Mouse (Mus musculus) gonadal fat pad, adult 2 months (tissue): ENCODE data around the gene Lig1. TPM values are rescaled to one million over a fixed set of nuclear protein-coding genes. Genes with fewer than 3 reads are reported as not detected.
"Not testable (repeated sequence)": the region's sequence is repeated elsewhere in the genome, so short reads cannot be mapped to it uniquely, and the experiment has no call there.

ENCODE experiments used
- DNase-seq: peaks from one replicate; pipeline ENCODE4 v3.0.0-alpha.2; 2012; ENCODE audit warnings: low read depth
- polyA plus RNA-seq: library from polyadenylated mRNA; depleted of rRNA; stranded (reverse); fragments of >200 nt; gene quantifications from 2 replicates; pipeline ENCODE4 v1.2.3, GENCODE M21; 2012; rRNA removed

Lig1 gene
- 7.0 and 7.8 TPM in 2 replicates for polyA plus RNA-seq

DNA sequence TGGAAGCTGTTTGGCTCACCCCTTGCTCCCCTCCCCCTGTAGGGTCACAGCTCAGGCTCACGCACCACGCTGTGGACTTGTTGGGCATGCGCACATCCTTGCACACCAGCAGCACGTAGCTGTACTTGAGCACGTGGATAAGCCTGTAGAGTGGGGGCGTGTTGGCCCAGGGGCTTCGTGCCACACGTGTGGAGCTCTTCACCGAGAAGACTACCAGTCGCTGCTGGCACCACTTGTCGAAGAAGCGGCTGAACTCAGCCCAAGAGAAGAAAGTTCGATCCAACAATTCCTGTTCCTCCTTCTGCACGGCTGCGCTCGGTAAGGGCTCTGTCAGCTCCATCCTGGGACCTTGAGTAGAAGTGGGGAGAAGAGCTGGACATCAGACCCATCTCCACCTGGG, at the start of gene Lig1:
Gene Lig1 (plus strand): TSS at position 203 of the 400 bp plus-strand sequence.
- DNase-seq = no peak

DNA sequence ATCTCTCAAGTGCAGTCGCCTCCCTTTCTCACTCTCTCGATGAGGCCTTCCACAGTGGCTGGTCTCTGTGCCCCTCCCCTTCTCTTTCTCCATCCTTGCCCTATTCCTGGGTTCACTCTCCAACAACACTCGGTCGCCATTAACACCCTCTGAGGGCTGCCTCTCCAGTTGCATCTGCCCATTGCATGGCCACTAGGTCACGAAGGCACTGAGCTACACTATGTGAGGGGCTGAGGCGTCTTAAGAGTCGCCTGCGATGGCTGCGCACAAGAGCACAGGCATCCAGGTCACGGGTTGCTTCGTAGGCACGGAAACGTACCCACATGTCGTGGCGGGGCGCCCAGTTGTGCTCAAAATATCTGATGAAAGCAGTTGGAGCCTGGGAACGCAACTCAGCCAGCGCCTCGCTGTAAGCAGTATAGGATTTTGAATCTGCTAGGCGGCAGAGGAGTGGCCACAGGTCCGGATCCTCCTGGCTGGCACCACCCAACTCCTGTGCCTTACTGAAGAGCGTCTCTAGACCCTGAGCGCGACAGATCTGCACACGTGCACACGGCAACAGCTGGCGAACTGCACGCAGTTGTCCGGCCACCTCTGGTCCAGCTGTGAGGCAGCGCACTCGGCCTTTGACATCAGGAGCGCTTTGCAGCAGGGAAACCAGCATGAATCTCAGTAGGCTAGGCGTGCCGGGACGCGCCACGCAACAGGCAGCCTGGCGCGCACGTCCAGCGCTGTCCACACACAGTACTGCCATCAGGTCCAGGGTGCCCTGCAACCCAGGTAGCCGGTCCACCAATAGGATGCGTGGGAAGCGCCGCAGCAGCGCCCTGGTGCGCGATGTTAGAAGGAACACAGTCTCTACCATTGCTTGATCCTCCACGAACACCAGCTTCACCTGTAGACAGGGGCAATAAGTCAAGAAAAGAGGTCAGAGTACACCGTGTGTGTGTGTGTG, 16.1 kb upstream of the Lig1 start:
- DNase-seq = no peak

DNA sequence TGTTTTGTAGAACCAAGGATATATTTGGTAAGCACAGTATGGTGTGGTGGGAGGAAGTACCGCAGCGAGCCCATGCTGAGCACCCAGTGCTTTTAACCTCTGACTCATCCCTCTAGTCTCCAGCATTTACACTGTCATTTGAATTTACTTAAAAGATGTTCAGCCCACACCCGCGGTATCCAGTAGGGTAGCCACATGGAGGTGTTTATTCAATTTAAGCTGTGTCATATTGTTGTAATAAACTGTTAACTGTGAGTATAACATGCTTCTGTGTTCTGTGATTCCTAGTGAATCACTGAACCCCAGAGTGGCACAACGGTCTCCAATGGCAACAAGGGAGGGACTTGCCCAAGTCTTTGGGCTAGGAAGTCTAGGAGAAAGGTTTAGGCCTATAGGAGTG, 13.2 kb upstream of the Lig1 start:
- no peak for DNase-seq

DNA sequence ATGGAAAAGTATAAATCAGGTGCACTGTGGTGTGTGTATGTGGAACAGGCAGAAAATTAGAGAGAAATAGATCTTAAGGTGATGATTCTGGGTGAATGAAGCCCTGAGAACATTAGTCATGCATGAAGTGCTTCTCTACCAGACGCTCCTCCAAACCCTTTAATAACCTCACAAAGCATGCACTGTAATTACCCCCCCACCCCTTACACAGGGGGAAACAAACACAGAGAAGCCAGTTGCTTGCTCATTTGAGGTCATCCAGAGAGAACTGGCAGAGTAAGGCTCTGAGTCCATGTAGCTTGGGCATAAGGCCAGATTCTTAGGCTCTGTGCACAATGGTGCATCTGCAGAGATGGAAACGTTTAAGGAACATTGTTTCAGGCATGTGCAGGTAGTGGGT, 12.7 kb upstream of the Lig1 start:
- no peak for DNase-seq

DNA sequence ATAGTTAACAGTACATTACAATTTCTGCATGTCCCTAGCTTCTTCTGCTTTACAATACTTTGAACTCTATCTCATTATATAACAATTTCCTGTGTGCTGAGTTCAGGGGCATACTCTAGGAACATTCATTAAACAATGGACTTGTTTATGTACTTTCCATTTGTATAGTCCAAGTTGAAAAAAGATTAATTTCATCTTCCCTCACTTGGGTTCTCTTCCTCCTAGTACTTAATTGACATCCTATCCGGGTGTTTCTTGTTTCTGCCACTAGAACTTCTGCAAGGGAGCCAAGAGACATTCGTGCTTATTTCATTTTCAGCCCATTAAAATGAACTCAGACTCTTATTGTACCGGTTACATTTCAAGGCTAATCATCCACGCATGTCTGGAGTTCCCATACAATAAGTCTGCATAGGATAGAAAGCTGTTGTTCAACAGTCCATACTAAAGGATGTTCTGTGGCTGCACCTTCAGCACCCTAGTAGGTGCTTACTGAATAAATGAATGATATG, 8.3 kb upstream of the Lig1 start:
- DNase-seq = no peak

DNA sequence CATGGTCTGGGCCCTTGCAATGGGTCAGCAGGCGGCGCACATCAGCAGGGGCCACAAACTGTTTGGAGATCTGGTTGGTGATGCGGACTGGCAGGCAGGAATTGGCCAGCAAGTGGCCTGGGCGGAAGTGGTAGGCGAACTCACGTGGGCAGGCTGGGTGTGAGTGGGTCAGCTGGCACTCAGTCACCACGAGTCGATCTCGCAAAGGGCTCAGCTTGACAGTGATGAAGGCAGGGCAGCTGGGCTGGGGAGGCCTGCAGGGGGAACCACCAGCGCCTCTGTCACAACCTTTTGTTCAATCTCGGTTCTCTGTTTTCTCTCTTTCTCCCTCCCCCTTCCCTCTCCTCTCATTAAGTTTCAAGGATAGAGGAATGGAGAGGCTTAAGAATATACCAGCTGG, 7.7 kb upstream of the Lig1 start:
- DNase-seq = no peak

DNA sequence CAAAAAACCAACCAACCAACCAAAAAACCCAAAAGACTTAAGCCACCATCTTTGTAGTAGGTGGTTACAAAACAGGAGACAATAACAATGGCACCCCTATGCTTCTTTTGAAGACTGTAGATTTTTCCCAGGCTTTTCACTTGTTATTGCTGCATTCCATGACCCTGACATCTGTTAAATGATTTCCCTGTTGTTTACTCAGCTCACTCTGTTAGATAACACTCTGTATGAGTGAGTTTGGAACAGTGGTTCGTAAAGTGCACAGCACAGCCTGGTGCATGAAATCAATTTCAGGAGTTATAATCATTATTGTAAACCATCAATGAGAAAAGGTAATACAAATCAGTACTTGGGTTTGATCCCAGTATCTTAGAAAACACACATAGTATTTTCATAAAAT, 5.4 kb upstream of the Lig1 start:
- DNase-seq = no peak

DNA sequence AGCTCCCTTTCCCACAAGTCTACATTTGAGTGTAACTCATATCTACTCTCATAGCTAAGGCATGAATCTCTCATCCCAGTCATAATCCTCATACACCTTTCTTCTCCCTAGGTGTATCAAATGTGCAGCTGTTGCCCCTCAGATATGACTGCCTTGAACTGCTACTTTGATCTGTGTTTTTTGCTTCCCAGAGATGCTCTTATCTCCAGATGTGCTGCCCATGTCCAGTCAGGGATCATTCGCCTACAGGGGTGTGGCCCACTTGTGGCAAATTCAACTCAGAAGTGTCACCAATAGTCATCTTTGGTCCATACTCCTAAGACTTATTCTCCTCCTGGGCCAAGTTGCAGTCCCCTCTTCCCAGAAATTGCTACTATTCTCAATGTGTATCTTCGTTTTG, 750 bp downstream of the Lig1 start:
- DNase-seq = no peak

DNA sequence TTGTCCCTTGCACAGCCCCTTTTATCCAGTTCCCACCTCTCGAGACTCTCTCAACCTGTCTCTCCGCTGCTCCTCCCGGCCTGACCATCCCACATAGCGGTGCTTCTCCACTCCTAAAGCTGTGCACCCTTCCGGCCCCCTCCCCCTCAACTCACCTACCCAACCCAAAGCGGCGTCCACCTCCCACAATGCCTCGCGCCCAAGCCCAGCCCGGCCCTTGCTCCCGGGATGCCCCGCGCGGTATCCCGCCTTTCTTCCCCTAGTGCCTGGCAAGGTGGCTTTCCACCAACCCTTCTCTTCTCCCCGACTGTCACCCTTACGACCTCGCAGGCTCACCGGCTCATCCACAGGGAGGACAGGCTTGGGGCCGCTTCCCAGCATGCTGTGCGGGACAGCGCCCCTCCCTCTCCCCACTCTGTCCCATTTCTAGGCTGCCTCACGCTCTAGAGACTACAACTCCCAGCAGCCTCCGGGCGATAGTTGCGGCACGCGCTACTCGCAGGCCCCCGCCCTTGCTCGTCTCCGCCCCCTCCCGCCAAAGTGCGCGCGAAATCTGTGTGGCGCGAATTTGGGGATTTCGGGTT, 1.3 kb downstream of the Lig1 start, which contains the start of gene Zswim9:
Gene Zswim9 (minus strand): TSS at position 414 of the 584 bp plus-strand sequence.
- peak; percentile 61 for DNase-seq

DNA sequence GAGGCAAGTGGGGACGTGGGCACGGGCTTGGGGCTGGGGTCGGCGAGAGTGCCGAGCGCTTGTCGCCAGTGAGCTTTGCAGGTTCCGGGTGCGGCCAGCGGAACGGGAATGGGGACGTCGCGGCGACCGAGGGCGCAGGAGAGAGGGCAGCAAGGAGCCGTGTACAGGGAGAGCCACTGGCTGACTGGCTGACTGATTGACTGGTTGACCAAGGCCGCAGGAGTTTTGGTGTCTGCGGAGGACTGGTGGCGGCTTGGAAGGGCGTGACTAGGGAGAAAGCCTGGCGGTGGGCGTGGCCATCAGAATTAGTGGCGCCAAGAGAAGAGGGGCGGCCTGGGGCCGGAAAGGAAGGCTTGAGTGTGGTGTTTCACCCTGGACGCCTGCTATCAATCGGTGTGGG, 1.9 kb downstream of the Lig1 start:
- not testable (repeated sequence) for DNase-seq

DNA sequence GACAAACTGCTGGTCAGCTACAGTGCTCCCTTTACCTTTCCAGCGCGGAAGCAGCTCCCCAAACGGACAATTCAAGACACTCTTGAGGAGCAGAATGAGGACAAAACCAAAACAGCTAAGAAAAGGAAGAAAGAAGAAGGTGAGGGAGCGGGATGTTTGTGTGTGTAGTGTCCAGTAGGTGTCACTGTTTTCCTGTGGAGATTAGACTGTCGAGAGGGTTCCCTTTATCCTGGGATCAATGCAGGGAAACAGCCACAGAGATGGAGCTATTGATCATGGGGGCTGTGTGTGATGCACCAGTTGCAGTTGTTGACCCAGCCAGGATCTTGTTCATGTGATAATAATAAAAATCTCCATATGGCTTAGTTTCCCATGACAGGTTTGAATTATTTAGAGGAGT, 11.5 kb downstream of the Lig1 start:
- DNase-seq = no peak

DNA sequence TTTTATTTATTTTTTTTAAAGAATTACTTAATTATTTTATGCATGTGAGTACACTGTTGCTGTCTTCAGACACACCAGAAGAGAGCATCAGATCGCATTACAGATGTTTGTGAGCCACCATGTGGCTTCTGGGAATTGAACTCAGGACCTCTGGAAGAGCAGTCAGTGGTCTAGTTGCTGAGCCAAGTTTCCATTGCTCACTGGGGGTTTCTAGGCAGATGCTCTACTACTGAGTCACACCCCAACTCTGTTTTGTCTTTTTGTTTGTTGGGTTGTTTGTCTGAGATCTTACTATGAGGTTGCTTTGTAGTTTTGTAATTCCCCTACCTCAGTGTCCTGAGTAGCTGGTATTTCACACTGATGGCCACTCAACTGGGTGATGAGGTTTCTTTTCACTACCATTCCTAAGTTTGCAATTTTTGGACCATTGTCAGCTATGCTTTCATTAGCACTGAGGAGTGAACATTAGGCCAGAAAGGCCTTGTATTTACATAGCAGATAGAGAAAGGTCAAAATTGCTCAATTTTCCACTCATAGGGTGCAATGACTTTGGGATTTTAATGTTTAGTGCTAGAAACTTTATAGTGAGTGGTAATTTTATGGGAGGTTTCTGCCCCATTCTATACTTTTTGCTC, 13.1 kb downstream of the Lig1 start:
- DNase-seq = no peak

DNA sequence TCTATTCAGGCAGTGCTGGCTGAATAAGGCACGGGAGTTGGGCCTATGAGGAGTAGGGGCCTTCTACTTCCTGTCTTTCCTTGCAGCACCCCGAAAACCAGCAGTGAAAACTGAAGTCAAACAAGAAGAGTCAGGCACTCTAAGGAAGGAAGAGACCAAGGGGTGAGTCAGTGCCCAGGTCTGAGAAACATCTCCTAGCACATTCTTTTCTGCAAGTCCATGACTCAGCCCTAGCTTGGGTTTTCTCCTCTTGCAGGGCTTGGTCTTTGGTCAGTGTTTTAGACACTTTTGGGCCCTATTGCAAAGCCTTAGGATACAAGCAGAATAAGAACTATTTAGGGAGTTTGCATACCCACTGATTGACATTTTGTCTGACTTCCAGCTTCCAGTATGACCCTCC, 14.3 kb downstream of the Lig1 start:
- DNase-seq = no peak

DNA sequence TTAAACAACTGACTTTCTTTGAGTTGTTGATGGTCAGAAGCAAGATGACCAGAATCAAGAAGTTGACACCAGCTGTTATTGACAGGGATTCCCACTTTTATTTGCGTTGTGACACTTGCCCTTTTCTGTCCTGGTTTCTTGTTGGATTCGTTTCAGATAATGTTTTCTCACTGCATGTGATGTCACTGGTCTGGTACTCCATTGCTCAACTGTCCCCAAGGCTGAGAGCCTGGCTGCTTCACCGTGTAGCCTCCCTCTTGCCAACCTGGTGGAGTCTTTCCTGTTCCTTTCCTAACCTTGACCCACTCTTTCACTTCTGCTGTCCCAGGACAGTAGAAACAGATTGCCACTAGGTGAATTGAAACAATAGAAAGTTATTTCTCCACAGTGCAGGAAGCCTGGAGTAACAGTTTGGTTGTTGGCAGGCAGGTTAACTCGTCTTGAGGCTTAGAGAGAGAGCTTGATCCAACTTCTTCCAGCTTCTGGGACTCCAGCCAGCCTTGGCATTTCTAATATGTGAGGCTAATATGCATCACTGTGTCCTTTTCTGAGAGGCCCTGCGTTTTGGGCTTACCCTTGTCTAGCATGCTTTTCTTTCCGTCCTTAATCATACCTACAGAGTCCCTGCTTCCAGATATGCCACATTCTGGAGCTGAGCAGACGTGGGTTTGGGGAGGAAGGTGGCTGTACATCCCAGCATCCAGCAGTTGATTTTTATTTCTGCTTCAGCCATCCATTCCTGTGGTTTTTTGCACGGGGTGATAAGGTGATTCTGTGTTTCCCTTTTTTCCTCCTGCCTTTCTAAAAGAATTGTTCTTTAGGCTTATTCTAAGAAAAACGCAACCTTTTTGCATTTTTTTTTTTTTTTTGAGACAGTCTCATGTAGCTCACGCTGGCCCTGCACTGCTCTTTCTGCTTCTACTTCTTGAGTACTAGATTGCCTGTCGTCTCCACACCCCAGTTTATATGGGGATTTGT, 17.1 kb downstream of the Lig1 start:
- peak; percentile 91 for DNase-seq

DNA sequence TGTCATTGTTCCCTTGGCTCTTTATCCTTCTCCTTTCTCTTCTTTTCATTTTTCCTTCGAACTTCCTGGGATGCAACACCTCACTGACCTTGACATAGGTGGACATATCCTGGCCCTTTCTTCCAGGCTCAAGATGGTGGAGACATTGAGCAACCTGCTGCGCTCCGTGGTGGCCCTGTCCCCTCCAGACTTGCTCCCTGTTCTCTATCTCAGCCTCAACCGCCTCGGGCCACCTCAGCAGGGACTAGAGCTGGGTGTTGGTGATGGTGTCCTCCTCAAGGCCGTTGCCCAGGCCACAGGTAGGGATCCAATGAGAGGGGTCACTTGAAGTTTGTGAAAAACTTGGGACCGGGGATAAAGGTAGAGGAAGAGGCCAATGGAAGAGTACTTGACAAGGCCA, 18.2 kb downstream of the Lig1 start:
- DNase-seq = no peak

DNA sequence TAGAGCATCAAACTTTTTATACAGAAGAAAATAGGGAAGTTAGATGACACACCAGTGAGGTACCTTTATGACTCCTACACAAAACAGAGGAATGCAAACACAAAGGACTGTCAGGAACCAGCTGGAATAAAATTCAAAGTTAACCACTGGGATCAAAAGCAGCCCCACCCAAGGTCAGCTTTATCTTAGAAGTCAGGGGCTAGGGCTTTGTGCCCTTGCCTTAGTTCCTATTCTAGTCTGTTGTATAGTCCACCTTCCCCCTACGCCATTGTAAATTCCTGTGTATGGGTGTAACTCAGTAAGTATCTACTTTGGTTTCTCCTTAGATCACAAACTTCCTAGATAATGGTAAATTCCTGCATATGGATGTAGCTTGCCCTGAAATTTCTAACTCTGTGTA, 20.6 kb downstream of the Lig1 start:
- no peak for DNase-seq

DNA sequence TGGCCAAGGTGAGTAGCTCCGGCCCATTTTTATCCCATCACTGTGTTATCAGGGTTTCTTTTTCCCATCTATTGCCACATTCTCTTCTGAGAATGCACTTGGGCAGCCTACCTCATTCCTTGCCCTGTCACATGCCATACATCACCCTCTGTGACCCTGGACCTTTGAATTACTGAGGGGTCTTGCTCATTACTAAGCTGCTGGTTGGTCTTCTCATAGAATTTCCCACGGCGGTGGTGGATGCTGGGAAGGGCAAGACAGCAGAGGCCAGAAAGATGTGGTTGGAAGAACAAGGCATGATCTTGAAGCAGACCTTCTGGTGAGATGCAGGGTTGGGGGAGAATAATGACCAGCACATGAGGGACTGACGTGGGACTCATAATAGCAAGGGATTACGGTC, 21.7 kb downstream of the Lig1 start:
- no peak for DNase-seq

DNA sequence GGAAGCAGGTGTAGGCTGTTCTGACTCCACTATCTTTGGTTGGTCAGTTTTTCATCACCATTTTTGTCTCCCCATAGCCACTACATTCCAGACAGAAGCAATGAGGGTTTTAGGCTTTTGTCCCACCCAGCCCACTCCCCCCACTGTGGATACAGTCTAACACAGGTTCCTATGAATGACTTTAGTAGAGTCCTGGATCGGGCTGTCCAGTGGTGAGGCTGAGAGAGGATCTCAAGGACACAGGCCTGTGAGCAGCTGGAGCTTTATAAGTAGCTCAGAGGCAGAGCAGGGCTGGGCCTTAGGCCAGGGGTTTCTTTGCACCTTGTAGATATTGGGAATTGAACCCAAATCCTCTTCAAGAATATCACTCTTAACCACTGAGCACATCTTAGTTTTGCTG, 24.6 kb downstream of the Lig1 start:
- DNase-seq = no peak

DNA sequence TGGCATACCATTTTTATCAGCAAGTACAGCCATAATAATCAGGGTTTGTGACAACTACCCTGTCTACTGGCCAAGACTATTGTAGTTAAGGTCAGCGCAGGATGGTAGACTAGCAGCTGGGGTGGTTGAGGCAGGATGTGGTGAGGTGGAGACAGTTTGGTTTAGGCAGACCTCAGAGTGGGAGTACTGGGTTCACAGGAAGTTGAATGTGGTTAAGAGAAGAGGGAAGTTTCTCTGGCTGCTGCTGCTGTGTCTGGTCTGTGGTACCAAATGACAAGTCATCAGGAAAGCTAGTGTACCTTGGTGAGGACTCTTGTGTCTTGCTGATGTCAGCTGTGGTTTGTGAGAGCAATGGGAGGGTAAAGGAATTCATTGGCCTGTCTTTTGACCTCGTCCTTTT, 25.7 kb downstream of the Lig1 start:
- DNase-seq = no peak

DNA sequence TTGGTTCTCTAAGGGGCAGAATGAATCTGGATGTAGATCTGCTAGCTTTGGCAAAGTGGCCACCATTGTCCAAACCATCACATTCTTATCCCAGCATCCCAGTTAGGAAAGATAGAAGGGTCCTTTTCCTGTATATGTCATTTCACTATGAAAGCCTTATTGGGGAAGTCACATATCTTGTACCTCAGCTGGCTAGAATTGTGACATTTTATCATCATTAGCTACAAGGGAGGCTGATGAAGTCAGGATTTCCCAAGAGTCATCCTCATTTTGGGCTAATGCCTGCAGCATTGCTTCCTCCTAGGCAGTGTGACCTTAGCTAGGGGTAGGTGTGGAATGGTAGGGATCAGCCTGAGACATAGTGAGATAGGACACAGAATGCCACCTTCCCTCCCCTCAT, 26.3 kb downstream of the Lig1 start:
- no peak for DNase-seq

DNA sequence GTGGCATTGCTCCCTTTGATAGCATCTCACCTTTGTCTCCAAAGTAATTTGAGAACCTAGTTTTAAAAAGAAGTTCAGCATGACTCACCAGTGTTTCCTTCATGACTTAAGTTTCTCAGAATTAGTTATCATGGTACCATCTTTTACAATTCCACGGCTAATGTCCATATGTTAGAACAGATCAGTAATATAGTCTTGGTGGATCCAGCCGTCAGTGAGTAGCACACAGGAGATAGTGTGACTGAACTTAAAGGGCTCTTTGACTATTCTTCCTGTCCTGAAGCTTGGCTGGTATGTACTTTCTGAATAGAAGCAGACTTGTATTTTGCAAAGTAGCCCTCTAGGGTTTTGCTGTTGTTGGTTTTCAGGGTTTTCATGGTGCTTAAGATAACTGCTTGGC, 32.3 kb downstream of the Lig1 start:
- DNase-seq = no peak
